Mouse (Mus musculus) hindlimb bud, embryonic 11.5 days (tissue): ENCODE measurements around the gene Slc34a3.
"Not testable (repeated sequence)": the region's sequence is repeated elsewhere in the genome, so short reads cannot be mapped to it uniquely, and the experiment has no call there.

Experiments
- DNase-seq: peaks from one replicate; pipeline ENCODE4 v3.0.0-alpha.2; 2012; ENCODE audit warnings: low read depth, low spot score; ENCODE audit errors: extremely low spot score

Gene Slc34a3

DNA sequence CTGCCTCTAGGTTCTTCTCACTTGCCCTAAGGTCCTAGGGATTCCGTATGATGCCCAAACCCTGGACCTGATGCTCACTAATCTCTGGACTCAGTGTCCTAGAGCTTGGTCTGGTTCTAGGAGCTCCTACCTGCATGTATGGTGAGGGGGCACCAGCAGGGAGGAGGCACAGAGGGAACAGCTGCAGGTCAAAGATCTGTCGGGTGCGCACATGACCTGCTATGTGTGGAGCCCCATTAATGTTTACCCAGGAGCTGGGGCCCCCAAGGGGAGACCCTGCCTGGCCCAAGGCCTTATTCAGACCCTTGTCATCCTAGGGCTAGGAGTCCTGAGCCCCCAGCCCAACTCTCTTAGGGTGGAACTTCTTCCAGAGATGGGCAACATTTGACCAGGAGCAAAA, at the start of gene Slc34a3:
Slc34a3 (minus strand) TSS at position 315 of the 400 bp plus-strand sequence.
- DNase-seq = no peak

- DNase-seq = no peak
These were observed 45.0 kb upstream of the Slc34a3 start for GRCm38 (mm10) chr2:25278928-25279882.

- DNase-seq = no peak
These were observed 38.8 kb upstream of the Slc34a3 start for GRCm38 (mm10) chr2:25273010-25273409.

GRCm38 (mm10) chr2:25272515-25272914, 38.4 kb upstream of the Slc34a3 start:
- DNase-seq = no peak

- DNase-seq = peak; percentile 82
These were observed 37.8 kb upstream of the Slc34a3 start, which contains the start of the genes Ssna1 and Anapc2 for GRCm38 (mm10) chr2:25271827-25272511. Gene Ssna1 (minus strand): TSS chr2:25272438. Gene Anapc2 (plus strand): TSS chr2:25272478.

GRCm38 (mm10) chr2:25267746-25268309, 33.7 kb upstream of the Slc34a3 start:
- DNase-seq = no peak

GRCm38 (mm10) chr2:25267241-25267640, 33.1 kb upstream of the Slc34a3 start:
- no peak for DNase-seq

GRCm38 (mm10) chr2:25266720-25267119, 32.6 kb upstream of the Slc34a3 start:
- no peak for DNase-seq

DNA sequence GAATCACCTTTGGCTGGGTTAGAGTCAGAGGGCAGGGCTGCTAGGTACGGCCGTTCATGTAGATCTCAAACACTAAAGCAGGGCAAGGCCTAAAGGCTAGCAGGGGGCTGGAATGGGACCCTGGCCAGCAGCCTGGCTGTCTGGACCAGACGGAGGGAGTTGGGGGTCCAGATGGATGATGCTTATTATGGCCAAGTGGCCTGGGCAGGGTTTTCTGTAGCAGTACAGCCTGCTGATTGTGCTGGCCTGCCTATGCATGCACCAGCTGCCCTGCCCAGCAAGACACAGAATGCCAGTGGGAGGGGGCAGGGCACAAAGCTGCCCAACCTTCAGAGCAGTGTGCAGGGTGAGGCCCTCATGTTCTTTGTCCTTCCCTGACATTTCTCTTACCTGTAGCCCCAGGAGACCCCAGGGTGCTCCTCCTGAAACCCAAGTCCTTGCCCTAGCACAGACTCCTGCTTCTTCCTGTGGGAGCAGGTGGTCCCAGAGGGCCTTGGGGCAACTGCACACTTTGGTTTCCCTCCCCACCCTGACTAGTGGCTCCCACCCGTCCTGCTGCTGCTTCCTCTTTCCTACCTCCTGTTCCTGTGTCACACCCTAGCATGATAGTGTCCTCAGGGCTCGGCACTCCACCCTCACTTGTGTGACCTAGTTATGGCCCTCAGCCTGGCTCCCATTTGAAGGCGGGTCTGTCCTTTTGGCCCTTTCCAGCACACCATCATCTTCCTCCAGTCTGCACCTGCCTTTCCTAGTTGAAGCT, 31.9 kb upstream of the Slc34a3 start:
- DNase-seq = no peak

DNA sequence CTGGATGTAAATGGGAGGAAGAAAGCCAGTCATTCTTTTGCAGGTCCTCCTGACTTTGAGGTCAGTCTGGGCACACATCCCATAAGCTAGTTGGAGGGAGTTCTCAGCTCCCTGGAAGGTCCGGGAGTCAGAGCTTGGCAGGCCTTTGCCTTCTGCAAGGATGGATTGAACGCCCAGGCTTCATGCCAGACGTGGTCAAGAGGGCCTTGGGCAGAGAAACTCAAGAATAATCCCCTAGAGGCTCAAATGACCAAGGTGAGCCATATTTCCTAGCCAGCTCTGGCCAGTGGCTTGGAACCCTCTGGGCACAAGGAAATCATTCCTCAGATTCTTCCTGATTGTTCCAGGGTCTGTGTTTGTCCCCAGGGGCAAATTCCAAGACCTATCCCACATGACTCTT, 30.7 kb upstream of the Slc34a3 start:
- no peak for DNase-seq

DNA sequence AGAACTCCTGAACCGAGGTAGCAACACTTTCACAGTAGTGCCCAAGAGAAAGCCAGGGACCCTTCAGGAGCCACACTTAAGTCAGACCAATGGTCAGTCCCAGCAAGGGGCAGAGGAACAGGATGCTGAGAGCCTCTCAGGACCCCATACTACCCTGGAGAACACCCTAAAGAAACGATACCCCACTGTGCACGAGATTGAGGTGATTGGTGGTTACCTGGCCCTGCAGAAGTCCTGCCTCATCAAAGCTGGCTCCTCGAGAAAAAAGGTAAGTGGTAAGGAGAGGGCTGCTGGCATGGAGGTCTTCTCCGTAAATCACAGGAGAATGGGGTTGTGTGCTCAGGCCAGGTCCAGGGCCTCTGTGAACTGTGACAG, 30.1 kb upstream of the Slc34a3 start:
- DNase-seq = no peak

DNA sequence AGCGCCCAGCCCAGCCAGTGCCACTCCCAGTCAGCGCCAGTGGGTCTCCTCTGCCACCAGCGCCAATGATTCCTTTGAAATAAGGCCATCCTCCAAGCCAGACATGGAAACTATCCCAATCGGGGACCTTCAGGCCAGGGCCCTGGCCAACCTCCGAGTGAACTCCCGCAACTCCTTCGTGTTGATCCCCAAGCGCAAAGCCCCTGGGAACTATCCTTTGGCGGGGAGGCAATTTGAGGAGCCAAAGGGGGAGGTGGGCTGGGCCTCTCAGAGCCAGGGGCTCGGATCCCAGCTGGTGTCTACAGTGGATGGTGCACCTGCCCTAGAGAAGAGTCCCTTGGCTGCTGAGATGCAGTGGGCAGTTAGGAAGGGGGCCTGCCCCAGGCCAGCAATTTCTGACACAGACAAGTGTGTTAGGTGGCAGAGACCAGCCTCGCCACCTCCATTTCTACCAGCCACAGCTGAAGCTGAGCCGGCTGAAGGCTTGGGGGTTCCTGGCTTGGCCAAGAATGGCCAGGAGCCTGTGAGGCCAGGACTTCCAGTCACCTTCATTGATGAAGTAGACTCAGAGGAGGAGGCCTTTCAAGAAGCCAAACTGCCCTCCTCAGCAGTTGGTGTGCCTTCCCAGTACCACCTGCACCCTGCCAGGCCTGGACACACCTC, 29.6 kb upstream of the Slc34a3 start:
- DNase-seq = no peak

GRCm38 (mm10) chr2:25262795-25263622, 28.8 kb upstream of the Slc34a3 start:
- no peak for DNase-seq

DNA sequence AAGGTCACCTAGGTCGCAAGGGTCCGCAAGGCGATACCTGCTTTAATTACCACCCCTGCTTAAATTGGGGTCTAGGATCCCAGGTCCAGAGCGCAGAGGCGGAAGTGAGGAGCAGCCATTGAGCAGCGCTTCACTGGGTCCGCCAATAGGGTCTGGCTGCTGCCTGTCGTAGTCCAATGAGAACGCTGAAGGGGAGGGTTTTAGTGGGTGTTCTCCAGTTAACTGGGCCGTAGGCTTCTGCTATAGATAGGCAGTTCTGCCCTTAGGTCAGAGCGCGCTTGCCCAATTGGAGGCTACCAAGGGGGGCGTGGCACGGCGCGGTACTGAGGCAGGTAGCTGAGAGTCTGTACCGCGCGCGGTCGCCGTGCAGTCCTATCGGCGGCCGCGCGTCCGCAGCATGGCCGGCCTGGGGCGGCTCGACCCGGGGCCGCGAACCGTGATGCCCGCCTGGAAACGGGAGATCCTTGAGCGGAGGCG, 28.2 kb upstream of the Slc34a3 start, which contains the start of gene Tprn:
Tprn (plus strand) TSS at position 328 of the 477 bp plus-strand sequence.
- DNase-seq = peak; percentile 86

GRCm38 (mm10) chr2:25261870-25262269, 27.7 kb upstream of the Slc34a3 start:
- no peak for DNase-seq

DNA sequence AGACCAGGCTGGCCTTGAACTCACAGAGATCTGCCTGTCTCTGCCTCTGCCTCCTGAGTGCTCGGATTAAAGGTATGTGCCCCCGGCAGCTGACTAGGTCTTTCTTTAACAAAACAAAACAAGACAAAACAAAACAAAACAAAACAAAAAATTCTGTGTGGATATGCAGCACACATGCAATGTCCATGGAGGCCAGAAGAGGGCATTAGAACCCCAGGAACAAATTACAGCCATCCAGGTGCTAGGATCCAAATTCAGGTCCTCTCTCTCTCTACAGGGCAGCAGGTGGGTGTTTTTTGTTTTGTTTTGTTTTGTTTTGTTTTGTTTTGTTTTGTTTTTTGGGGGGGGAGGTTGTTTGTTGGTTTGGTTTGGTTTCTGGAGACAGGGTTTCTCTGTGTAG, 24.7 kb upstream of the Slc34a3 start:
- no peak for DNase-seq

DNA sequence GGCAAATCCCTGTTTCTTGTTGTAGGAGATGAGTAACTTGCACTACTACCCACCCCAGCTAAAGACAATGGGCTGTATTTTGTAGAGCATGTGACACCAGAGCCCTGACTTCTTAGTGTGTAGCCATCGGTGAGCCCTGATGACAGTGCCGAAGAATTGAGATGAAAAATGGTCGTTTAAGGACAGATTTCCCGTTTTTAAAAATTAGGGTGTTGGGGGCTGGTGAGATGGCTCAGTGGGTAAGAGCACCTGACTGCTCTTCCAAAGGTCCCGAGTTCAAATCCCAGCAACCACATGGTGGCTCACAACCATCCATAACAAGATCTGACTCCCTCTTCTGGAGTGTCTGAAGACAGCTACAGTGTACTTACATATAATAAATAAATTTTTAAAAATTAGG, 23.1 kb upstream of the Slc34a3 start:
- not testable (repeated sequence) for DNase-seq

- DNase-seq = not testable (repeated sequence)
These were observed 22.4 kb upstream of the Slc34a3 start for GRCm38 (mm10) chr2:25256443-25257109.
